Mouse (Mus musculus): Measurements from ENCODE around the gene Cdk14.

DNA sequence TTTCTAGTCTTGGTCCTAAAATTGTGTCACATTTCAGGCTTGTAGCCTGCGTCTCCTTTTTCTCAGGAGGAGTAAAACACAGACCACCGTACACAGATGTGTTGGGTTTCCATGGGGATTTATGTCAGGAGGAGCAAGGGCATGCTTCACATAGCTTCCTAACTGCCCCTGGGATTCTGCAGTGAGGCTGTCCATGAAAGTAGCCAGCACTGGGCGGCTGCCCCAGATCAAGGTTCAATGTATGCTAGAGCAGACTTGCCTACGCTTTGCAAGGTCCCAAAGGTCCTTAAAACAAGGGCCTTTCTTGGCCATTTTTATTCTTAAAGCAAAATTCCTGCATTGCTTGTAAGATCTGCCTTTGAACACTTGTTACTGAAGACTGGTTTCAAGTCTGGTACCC is 614.9 kb downstream of the Cdk14 start:
- TF ChIP-seq POLR2A (IDR thresholded peaks at IDR 0.05; ENCODE audit: borderline replicate concordance, insufficient read depth, low read length) (no peak), CTCF (IDR thresholded peaks at IDR 0.05; ENCODE audit: borderline replicate concordance, insufficient read depth, low read depth, low read length) (no peak)

Measured in cerebellum, adult 2 months (tissue).